Mouse (Mus musculus): ENCODE results near the gene Clic5. TPM values are rescaled to one million over a fixed set of nuclear protein-coding genes. Genes with fewer than 3 reads are reported as not detected.

Gene Clic5
- polyA plus RNA-seq, 1 experiment from 2014 or later = 0.18 TPM

DNA sequence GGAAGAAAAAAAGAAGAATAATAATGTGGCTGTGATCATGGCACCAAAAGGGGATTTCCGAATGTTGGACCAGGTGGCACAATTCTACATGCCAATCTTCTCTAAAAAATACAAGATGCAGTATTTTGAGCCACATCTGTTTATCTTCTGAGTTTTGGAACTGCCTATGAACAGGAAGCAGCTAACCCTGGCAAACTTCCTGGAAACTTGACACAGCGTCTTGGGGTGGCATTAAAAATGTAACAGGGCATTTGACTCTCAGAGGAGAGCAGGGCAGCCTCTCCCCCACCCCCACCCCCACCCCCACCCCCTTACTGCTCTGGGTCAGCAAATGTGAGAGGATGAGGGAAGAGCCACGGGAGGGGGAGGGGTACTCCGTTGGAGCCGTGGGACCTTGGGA is 25.9 kb upstream of the Clic5 start:
- H3K36me3 ChIP-seq (ENCODE audit: control insufficient read depth, insufficient read depth) = no peaks in the 10 kb centered on the region
- 55% methylated on average over 5 of the region's 5 CpGs for WGBS
- H3K4me3 ChIP-seq (replicated peaks; ENCODE audit: low read length) = no peak overlapping the region
- H3K9ac ChIP-seq (replicated peaks; ENCODE audit: low read depth, low read length) = no peak overlapping the region
- no peak overlapping the region for H3K27ac ChIP-seq (ENCODE audit: low read length)
- H3K27me3 ChIP-seq (replicated peaks; ENCODE audit: control insufficient read depth, insufficient read depth, low read length) = no peaks in the 10 kb centered on the region
- H3K4me2 ChIP-seq (ENCODE audit: low read length) = no peak overlapping the region
- no peaks in the 10 kb centered on the region for H3K4me1 ChIP-seq (replicated peaks; ENCODE audit: control insufficient read depth, insufficient read depth, low read length)
- H3K9me3 ChIP-seq (ENCODE audit: control insufficient read depth, low read length) = no peaks in the 10 kb centered on the region
- ATAC-seq = no peak

DNA sequence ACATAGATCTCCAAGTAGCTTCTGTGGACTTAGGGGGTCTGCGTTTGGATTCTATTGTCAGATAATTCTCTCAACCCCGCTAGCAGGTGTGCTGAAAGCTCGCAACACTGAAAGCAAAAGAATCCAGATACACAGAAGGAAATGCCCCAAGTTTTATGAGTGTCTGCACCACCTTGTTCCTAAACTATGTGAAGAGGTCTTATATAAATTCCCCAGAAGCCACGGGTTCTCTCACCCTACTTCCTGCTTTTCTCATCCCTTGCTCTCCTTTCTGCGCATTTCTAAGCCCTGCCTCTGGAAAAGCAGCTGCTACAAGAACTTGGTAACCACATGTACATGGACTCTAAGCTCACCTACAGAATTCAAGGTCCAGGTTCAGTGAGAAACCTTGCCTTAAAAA is 25.4 kb upstream of the Clic5 start:
- no peaks in the 10 kb centered on the region for H3K36me3 ChIP-seq (ENCODE audit: control insufficient read depth, insufficient read depth)
- no peak overlapping the region for H3K9ac ChIP-seq (replicated peaks; ENCODE audit: low read depth, low read length)
- H3K4me2 ChIP-seq (ENCODE audit: low read length) = no peak overlapping the region
- WGBS = 79% methylated on average over 5 of the region's 5 CpGs
- no peak overlapping the region for H3K27ac ChIP-seq (ENCODE audit: low read length)
- H3K4me1 ChIP-seq (replicated peaks; ENCODE audit: control insufficient read depth, insufficient read depth, low read length) = no peaks in the 10 kb centered on the region
- no peaks in the 10 kb centered on the region for H3K27me3 ChIP-seq (replicated peaks; ENCODE audit: control insufficient read depth, insufficient read depth, low read length)
- no peak for ATAC-seq
- no peak overlapping the region for H3K4me3 ChIP-seq (replicated peaks; ENCODE audit: low read length)
- H3K9me3 ChIP-seq (ENCODE audit: control insufficient read depth, low read length) = no peaks in the 10 kb centered on the region

DNA sequence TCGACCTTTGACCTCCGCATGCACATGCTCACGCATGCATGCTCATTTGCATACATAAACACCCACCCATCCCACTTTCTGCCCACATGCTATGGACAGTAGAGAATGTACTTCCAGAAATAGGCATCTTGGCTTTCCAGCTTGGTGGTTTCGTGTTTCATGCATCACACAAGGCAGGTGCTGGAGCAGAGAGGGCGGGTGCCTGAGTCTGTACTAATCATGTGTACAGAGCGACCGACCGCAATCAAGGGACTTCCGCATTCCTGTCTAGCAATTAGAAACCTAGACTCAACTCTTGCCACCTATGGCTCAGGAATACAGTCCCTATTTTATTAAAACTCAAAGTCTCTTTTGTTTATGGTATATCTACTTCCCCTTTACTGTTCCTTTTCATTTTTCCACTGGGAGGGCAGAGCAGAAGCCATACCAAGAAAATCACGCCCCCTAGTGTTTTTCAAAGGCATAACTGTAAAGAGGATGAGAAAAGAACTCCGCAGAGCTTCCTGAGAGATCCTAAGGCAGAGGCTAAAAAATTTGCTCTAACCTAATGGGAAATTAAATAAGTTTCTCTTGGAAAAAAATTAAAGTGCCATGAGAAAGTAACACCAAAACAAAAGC is 22.5 kb upstream of the Clic5 start:
- H3K27me3 ChIP-seq (replicated peaks; ENCODE audit: control insufficient read depth, insufficient read depth, low read length) = no peaks in the 10 kb centered on the region
- H3K9ac ChIP-seq (replicated peaks; ENCODE audit: low read depth, low read length) = no peak overlapping the region
- no peaks in the 10 kb centered on the region for H3K36me3 ChIP-seq (ENCODE audit: control insufficient read depth, insufficient read depth)
- H3K9me3 ChIP-seq (ENCODE audit: control insufficient read depth, low read length) = no peaks in the 10 kb centered on the region
- H3K4me3 ChIP-seq (replicated peaks; ENCODE audit: low read length) = no peak overlapping the region
- no peaks in the 10 kb centered on the region for H3K4me1 ChIP-seq (replicated peaks; ENCODE audit: control insufficient read depth, insufficient read depth, low read length)
- 78% methylated on average over 11 of the region's 11 CpGs for WGBS
- ATAC-seq = no peak
- no peak overlapping the region for H3K4me2 ChIP-seq (ENCODE audit: low read length)
- H3K27ac ChIP-seq (ENCODE audit: low read length) = no peak overlapping the region

DNA sequence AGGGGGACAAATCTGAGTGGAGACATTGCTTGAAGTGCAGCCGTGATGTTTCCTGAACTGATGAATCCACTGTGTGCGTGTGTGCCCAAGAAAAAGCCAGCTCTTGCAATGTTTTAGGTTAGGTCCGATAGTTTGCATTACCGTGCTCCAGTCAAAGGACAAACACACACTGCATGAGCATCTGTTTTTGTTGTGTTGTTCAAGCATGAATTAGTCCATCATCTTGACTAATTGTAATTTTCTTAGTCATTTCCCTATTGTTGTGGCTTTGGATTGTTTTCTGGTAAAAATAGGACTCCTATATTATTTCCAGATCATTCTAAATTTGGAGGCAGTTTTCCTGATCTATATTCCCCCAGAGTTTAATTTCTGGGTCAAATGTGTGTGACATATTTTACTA is 18.7 kb upstream of the Clic5 start:
- ATAC-seq = no peak
- Histone ChIP-seq H3K36me3 (ENCODE audit: control insufficient read depth, insufficient read depth) (no peaks in the 10 kb centered on the region), H3K9ac (replicated peaks; ENCODE audit: low read depth, low read length) (no peak overlapping the region), H3K27ac (ENCODE audit: low read length) (no peak overlapping the region), H3K4me1 (replicated peaks; ENCODE audit: control insufficient read depth, insufficient read depth, low read length) (no peaks in the 10 kb centered on the region), H3K9me3 (ENCODE audit: control insufficient read depth, low read length) (no peaks in the 10 kb centered on the region), H3K27me3 (replicated peaks; ENCODE audit: control insufficient read depth, insufficient read depth, low read length) (no peaks in the 10 kb centered on the region), H3K4me2 (ENCODE audit: low read length) (no peak overlapping the region), H3K4me3 (replicated peaks; ENCODE audit: low read length) (no peak overlapping the region)
- 90% methylated on average over 4 of the region's 4 CpGs for WGBS

DNA sequence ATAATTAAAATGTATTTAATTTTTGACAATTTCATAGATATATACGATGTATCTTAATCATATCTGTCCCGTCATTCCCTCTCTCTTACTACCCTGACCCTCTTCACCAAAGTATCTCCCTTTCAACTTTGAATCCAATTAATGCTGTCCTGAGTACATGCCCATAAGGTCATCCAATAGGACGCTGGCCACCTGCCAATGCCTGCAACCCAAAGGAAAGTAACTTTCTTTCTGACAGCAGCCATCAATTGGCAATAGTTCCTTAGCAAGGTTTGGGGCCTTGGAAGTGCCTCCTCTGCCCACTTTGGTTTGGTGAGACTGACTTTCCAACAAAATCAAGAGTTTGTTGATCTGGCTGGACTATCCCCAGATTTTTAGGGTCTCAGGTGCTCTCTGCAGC is 18.1 kb upstream of the Clic5 start:
- H3K9me3 ChIP-seq (ENCODE audit: control insufficient read depth, low read length) = no peaks in the 10 kb centered on the region
- H3K27me3 ChIP-seq (replicated peaks; ENCODE audit: control insufficient read depth, insufficient read depth, low read length) = no peaks in the 10 kb centered on the region
- H3K9ac ChIP-seq (replicated peaks; ENCODE audit: low read depth, low read length) = no peak overlapping the region
- H3K4me1 ChIP-seq (replicated peaks; ENCODE audit: control insufficient read depth, insufficient read depth, low read length) = no peaks in the 10 kb centered on the region
- no peaks in the 10 kb centered on the region for H3K36me3 ChIP-seq (ENCODE audit: control insufficient read depth, insufficient read depth)
- no peak for ATAC-seq
- no peak overlapping the region for H3K4me3 ChIP-seq (replicated peaks; ENCODE audit: low read length)
- H3K27ac ChIP-seq (ENCODE audit: low read length) = no peak overlapping the region
- no peak overlapping the region for H3K4me2 ChIP-seq (ENCODE audit: low read length)
- 91% methylated on average over 3 of the region's 3 CpGs for WGBS

DNA sequence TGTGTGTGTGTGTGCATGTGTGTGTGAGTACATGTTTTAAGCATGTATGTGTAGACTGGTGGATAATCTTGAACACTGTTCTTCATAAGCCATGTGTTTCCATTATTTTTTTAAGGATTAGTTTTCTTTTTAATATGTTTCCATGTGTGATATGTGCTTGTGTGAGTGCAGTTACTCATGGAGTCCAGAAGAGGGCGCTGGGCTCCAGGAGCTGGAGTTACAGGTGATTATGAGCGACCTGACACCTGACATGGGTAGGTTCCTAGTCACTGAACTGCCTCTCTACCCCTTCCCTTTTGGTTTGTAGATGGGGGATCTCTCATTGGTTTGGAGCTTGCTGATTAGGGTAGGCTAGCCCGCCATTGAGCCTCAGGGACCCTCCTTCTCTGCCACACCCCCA is 16.5 kb upstream of the Clic5 start:
- H3K4me2 ChIP-seq (ENCODE audit: low read length) = no peak overlapping the region
- no peaks in the 10 kb centered on the region for H3K9me3 ChIP-seq (ENCODE audit: control insufficient read depth, low read length)
- no peaks in the 10 kb centered on the region for H3K27me3 ChIP-seq (replicated peaks; ENCODE audit: control insufficient read depth, insufficient read depth, low read length)
- no peak for ATAC-seq
- no peak overlapping the region for H3K27ac ChIP-seq (ENCODE audit: low read length)
- no peaks in the 10 kb centered on the region for H3K36me3 ChIP-seq (ENCODE audit: control insufficient read depth, insufficient read depth)
- H3K4me1 ChIP-seq (replicated peaks; ENCODE audit: control insufficient read depth, insufficient read depth, low read length) = no peaks in the 10 kb centered on the region
- 46% methylated on average over 3 of the region's 3 CpGs for WGBS
- no peak overlapping the region for H3K9ac ChIP-seq (replicated peaks; ENCODE audit: low read depth, low read length)
- no peak overlapping the region for H3K4me3 ChIP-seq (replicated peaks; ENCODE audit: low read length)

DNA sequence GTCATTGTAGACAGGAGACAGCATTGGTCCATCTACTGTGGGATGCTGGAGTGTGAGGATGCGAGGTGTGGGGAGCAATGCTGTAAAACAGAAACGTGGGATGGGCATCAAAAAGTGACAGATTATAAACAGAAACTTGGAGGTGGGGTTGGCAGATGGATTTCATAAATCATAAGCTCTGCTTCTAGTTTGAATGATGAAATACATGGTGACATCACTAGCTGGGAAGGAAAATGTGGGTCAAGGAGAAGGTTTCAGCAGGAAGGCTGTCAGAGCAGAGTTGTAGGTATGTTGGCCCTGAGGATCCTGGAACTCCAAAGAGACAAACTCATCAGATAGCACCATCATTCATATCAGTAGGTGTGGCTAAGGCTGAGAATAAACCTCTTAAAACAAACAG is 15.0 kb upstream of the Clic5 start:
- Histone ChIP-seq H3K4me2 (ENCODE audit: low read length) (no peak overlapping the region), H3K4me3 (replicated peaks; ENCODE audit: low read length) (no peak overlapping the region), H3K36me3 (ENCODE audit: control insufficient read depth, insufficient read depth) (no peaks in the 10 kb centered on the region), H3K9ac (replicated peaks; ENCODE audit: low read depth, low read length) (no peak overlapping the region), H3K4me1 (replicated peaks; ENCODE audit: control insufficient read depth, insufficient read depth, low read length) (no peaks in the 10 kb centered on the region), H3K27me3 (replicated peaks; ENCODE audit: control insufficient read depth, insufficient read depth, low read length) (no peaks in the 10 kb centered on the region), H3K27ac (ENCODE audit: low read length) (no peak overlapping the region), H3K9me3 (ENCODE audit: control insufficient read depth, low read length) (no peaks in the 10 kb centered on the region)
- ATAC-seq = no peak
- 72% methylated on average over 2 of the region's 2 CpGs for WGBS

DNA sequence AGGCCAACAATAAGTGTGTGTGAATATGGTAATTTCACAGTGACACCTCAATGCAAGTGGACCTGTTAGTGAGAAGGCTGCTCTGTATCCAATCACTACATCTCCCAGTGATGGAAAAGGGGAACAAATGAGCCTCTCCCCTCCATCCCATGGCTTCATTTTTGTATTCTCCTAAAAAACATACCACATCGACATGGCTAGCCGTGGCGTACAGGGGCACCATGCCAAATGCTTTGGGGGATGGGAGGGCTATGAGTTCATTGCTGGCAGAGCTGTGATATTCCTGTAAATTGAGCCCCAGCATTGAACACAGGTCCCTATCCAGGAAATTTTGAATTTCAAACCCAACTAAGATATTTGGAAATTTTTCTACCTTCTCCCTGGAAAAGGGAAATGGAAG is 11.1 kb upstream of the Clic5 start:
- H3K36me3 ChIP-seq (ENCODE audit: control insufficient read depth, insufficient read depth) = no peaks in the 10 kb centered on the region
- no peak overlapping the region for H3K4me3 ChIP-seq (replicated peaks; ENCODE audit: low read length)
- H3K4me2 ChIP-seq (ENCODE audit: low read length) = no peak overlapping the region
- no peaks in the 10 kb centered on the region for H3K27me3 ChIP-seq (replicated peaks; ENCODE audit: control insufficient read depth, insufficient read depth, low read length)
- ATAC-seq = no peak
- no peak overlapping the region for H3K27ac ChIP-seq (ENCODE audit: low read length)
- no peaks in the 10 kb centered on the region for H3K9me3 ChIP-seq (ENCODE audit: control insufficient read depth, low read length)
- 60% methylated on average over 3 of the region's 3 CpGs for WGBS
- H3K9ac ChIP-seq (replicated peaks; ENCODE audit: low read depth, low read length) = no peak overlapping the region
- H3K4me1 ChIP-seq (replicated peaks; ENCODE audit: control insufficient read depth, insufficient read depth, low read length) = no peaks in the 10 kb centered on the region

DNA sequence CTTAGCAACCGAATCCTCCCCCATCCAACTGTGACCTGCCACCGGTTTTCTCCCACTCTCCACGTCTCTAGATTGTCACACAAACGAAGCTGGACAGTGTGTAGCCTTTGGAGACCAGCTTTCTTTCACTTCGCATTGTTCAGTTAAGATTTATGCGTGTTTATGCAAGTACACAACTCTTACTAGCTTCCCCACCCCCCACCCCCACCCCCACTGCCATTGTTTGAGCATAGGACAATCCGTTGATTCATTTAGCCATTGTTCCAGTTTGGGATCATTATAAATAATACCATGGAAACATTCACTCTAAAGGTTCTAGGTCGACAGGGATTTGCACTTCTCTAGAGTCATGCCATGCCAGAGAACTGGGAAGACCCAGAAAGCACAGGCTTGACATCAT is 7.0 kb upstream of the Clic5 start:
- Histone ChIP-seq H3K4me1 (replicated peaks; ENCODE audit: control insufficient read depth, insufficient read depth, low read length) (no peaks in the 10 kb centered on the region), H3K27ac (ENCODE audit: low read length) (no peak overlapping the region), H3K27me3 (replicated peaks; ENCODE audit: control insufficient read depth, insufficient read depth, low read length) (no peaks in the 10 kb centered on the region), H3K36me3 (ENCODE audit: control insufficient read depth, insufficient read depth) (no peaks in the 10 kb centered on the region), H3K4me3 (replicated peaks; ENCODE audit: low read length) (no peak overlapping the region), H3K9me3 (ENCODE audit: control insufficient read depth, low read length) (no peaks in the 10 kb centered on the region), H3K9ac (replicated peaks; ENCODE audit: low read depth, low read length) (no peak overlapping the region), H3K4me2 (ENCODE audit: low read length) (no peak overlapping the region)
- no peak for ATAC-seq
- WGBS = 67% methylated on average over 8 of the region's 8 CpGs

DNA sequence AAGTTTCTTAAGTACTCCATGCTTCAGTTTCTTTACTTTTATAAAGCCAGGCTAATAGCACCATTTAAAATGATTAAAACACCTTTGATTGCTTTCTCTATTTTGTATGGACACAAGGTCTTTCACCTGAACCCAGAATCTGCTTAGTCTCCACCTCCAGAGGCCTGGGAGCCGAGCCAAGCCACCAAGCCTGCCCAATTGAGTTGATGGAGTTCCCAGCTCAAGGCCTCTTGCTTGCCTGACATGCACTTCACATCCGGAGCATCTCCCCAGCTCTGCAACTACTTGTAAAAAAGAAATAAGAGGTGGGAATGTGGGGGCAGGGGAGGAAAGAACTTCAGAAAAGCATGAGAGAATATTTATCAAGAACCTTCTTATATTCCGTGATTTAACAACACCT is 1.5 kb upstream of the Clic5 start:
- WGBS = 86% methylated on average over 3 of the region's 3 CpGs

More for the DNA sequence above, 1.5 kb upstream of the Clic5 start:
- H3K9ac ChIP-seq (replicated peaks; ENCODE audit: low read depth, low read length) = no peak overlapping the region
- H3K36me3 ChIP-seq (ENCODE audit: control insufficient read depth, insufficient read depth) = no peaks in the 10 kb centered on the region
- H3K4me3 ChIP-seq (replicated peaks; ENCODE audit: low read length) = no peak overlapping the region
- no peaks in the 10 kb centered on the region for H3K9me3 ChIP-seq (ENCODE audit: control insufficient read depth, low read length)
- no peak for ATAC-seq
- H3K27ac ChIP-seq (ENCODE audit: low read length) = no peak overlapping the region
- H3K4me1 ChIP-seq (replicated peaks; ENCODE audit: control insufficient read depth, insufficient read depth, low read length) = peaks cover 12% of the 10 kb centered on the region
- H3K27me3 ChIP-seq (replicated peaks; ENCODE audit: control insufficient read depth, insufficient read depth, low read length) = peaks cover 7% of the 10 kb centered on the region
- no peak overlapping the region for H3K4me2 ChIP-seq (ENCODE audit: low read length)
